Mouse (Mus musculus) layer of hippocampus, adult 18-20 months (tissue): Measurements from ENCODE around the gene Ccdc13. TPM values are rescaled to one million over a fixed set of nuclear protein-coding genes. Genes with fewer than 3 reads are reported as not detected.
A peak's percentile ranks its signal among the peaks of the same experiment; 100 is the strongest.

Experiments used
- DNase-seq, 2 experiments: peaks; one replicate each; pipeline ENCODE4 v3.0.0; 2022; ENCODE audit warnings: low spot score in 2 of 2
- total RNA-seq, 2 experiments: library from RNA; stranded (reverse); gene quantifications; 2 replicates each; pipeline ENCODE4 v1.2.3; 2021

Ccdc13 gene
- total RNA-seq, 2 experiments from 2014 or later = 8.1 to 8.4 TPM

DNA sequence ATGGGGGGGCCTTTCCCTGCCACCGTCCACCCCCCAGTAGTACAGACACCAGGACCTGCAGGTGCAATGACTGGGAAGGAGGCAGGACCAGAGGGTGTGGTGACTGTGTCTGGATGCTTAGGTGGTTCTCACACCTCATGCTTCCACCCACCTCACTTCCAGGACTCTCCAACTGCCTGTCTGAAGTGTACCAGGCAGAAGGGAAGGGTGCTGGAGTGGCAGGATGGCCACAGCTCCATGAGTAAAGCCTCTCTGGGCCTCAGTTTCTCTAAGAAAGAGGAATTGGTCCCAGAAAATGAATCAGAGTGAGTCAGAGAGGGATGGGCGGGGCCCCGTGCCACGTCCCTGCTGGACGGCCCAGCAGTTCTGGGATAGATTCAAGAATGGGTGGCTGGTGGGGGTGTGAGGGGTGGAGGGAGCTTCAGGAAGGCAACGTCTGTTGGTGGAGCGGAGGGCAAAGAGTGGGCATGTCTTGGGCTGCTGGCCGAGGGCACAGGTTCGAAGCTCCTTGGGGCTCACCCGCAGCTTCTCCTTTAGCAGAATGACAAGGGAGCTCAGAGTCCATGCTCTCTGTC lies 78.1 kb downstream of the Ccdc13 start:
- no peak for DNase-seq

- DNase-seq = peak in 1 of 2 experiments; percentile 53
Observed at GRCm38 (mm10) chr9:121760271-121761090, 78.8 kb downstream of the Ccdc13 start.

GRCm38 (mm10) chr9:121759091-121760081 lies 79.9 kb downstream of the Ccdc13 start, which contains the start of gene Zfp651:
Gene Zfp651, plus strand, starts transcription at chr9:121759330.
- DNase-seq = peak in 1 of 2 experiments; percentile 75

DNA sequence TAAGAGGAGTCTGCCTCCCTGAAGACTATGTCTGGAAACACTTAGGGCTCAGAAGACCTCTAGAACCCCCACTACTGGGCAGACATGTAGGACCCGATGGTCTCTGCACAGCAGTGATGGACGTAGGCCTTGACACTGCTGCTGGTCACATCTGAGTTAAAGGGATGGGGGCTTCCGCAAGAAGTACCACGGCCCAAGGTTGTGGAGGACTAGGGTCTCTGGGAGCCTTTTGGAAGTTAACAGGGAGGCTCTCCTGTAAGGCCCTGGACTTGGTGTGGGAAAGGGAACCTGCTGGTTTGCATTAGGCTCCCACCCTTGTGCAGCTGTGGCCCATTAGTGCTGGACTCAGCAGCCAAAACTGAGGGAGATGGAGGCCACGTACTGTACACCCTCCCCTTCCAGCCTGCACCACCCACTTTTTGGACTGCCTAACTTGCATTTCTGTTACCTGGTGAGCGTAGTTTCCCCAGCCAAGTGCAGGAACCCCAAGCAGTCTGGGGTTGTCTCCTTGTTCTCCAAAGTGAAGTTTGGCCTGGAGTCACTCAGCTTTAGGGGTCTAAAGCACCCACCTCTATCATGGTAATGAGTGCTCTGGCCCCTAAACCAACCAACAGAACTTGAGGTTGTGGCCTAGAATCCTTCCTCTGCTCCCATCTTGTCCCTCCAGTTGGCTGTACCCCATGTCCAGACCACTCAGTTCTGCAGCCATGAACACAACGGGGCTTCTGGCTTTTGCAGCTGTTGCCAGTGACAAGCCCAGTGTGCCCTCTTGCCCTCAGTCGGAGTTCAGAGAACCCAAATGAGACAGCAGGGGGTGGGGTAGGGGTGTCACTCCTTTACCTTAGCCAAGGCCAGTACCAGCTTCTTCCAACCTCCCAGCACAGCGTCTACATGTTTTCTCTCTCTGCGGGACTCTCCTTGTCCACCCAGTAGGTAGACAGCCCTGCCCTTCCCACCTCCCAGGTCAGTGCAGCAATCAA lies 81.1 kb downstream of the Ccdc13 start:
- DNase-seq = no peak

DNA sequence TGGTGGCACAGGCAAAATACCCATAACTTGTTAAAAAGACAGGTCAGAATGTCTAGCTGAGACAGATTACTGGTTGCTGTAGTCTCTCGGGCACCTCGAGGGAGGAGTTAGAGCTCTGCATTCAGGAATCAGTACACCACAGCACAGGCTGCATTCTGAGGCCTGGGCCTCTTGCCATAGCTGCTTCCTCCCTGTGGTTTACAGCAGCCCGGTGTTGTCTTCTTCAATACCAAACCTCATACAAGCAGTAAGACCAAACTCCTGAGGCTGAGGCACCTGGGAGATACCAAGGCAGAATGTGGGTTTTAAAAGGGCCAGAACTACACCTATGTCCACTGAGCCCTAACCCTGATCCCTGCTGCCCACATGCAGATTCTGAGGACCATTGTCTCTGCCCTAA lies 81.8 kb downstream of the Ccdc13 start:
- DNase-seq = no peak

DNA sequence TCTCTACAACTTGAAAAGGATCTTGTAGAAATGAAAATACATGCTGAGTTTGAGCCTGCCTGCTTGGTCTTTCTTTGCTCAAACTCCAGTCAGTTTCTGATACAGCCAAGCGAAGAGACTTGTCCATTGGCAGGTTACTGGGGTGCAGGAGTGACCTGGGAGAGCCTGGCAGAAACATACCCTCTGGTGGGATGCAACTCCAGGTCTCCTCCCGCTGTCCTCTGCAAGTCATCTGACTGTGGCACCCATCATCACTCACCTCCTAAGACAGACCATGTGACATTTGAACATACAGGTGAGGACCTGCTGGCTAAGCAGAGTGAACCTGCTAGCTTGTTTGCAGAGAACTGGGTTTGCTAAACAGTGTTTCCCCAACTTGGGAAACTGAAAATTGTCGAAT lies 82.5 kb downstream of the Ccdc13 start:
- no peak for DNase-seq

- DNase-seq = no peak
Observed at GRCm38 (mm10) chr9:121754624-121755023, 84.6 kb downstream of the Ccdc13 start.

DNA sequence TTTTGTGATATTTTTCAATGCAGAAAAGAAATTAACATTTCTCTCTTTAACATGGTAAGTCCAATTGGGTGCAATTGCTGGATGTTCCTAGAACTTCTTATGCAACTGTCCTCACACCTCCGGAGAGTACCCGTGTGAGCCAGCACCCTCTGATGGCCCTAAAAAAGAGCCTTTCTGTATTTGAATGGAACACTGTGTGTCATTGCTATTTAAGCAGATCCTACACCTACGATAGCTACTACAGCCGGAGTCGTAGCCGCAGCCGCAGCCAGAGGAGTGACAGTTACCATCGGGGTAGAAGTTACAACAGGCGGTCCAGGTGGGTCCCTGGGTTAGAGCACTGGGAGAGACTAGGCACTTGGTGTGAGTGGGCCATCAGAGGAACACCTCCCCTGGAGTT lies 86.5 kb downstream of the Ccdc13 start:
- peak in 1 of 2 experiments; percentile 60 for DNase-seq

Other genes starting within 250 kb of the Ccdc13 start
- 1 to 10 TPM in 1 of 2 experiments, under 1 TPM in 1; 0.86 to 1.0 TPM for gene Lyzl4, start 197.4 kb downstream of the Ccdc13 start, total RNA-seq
- gene Vipr1, start 196.7 kb downstream of the Ccdc13 start, total RNA-seq = 10 to 100 TPM; 16.5 to 20.6 TPM
- 10 to 100 TPM; 28.7 to 33.4 TPM for gene Sec22c, start 134.0 kb downstream of the Ccdc13 start, total RNA-seq
- gene Ss18l2, start 129.1 kb downstream of the Ccdc13 start, total RNA-seq = 10 to 100 TPM; 73.7 to 82.6 TPM
- 100 to 1,000 TPM in 1 of 2 experiments, 10 to 100 TPM in 1; 98.6 to 100 TPM for gene Nktr, start 120.3 kb downstream of the Ccdc13 start, total RNA-seq
- 100 to 1,000 TPM in 1 of 2 experiments, 10 to 100 TPM in 1; 98.6 to 102 TPM for gene Zfp651, start 80.1 kb downstream of the Ccdc13 start, total RNA-seq
- gene Klhl40, start 61.9 kb downstream of the Ccdc13 start, total RNA-seq = 1 to 10 TPM; 4.8 to 5.6 TPM
- gene Hhatl, start 47.0 kb downstream of the Ccdc13 start, total RNA-seq = 10 to 100 TPM; 17.9 to 20.0 TPM
- 10 to 100 TPM; 79.1 to 86.6 TPM for gene Higd1a, start 18.9 kb upstream of the Ccdc13 start, total RNA-seq
- 1 to 10 TPM; 1.4 to 2.4 TPM for gene Ackr2, start 58.9 kb upstream of the Ccdc13 start, total RNA-seq
- gene Cyp8b1, start 76.8 kb upstream of the Ccdc13 start, total RNA-seq = not detected
- gene Fam198a, start 111.5 kb upstream of the Ccdc13 start, total RNA-seq = 1 to 10 TPM; 6.7 to 7.2 TPM
- gene Pomgnt2, start 157.6 kb upstream of the Ccdc13 start, total RNA-seq = 10 to 100 TPM; 45.4 to 45.5 TPM